ENCODE assay signal across 8 mouse cellular contexts in genomic region chr13:91462893-91463481, GRCm38 (mm10). TPM values are rescaled to one million over a fixed set of nuclear protein-coding genes. Genes with fewer than 3 reads are reported as not detected.
DNase-seq lines count a peak whose midpoint lies in the region; ATAC-seq lines count a peak whose summit lies in the region.

No protein-coding gene starts in this region.

- DNase-seq in heart, postnatal 14 days, result no peak
- peak; percentile 57 to 69 for DNase-seq in cerebellum, postnatal 10 days
- DNase-seq in hindbrain, embryonic 10.5 days (ENCODE audit: low spot score), result no peak
- DNase-seq in naive thymus-derived CD4-positive, alpha-beta T cell, adult 2 months (ENCODE audit: low read depth), result peak; percentile 73
- no peak for DNase-seq in ovary, adult 18-20 months (ENCODE audit: low spot score)
- no peak for DNase-seq in spleen, adult 12 weeks (ENCODE audit: low spot score)

- intact Hi-C loops in heart, postnatal 14 days (cut with DNase I), result loop anchor here (2.0 kb wide), 1 partner anchor 172 kb away; no protein-coding TSS in a partner anchor

- peak overlapping the region; percentile 86 for H3K4me2 ChIP-seq in heart, embryonic 13.5 days
- H3K4me2 ChIP-seq in limb, embryonic 13.5 days (replicated peaks), result peak overlapping the region; percentile 79

- H3K4me3 ChIP-seq in heart, embryonic 13.5 days, result peak overlapping the region; percentile 94
- H3K4me3 ChIP-seq in hindbrain, embryonic 10.5 days, result peak overlapping the region; percentile 97
- peak overlapping the region; percentile 94 for H3K4me3 ChIP-seq in limb, embryonic 13.5 days

- H3K36me3 ChIP-seq in heart, embryonic 13.5 days, result no peaks in the 10 kb centered on the region
- no peaks in the 10 kb centered on the region for H3K36me3 ChIP-seq in hindbrain, embryonic 10.5 days
- H3K36me3 ChIP-seq in limb, embryonic 13.5 days, result no peaks in the 10 kb centered on the region

- peaks cover 40% of the 10 kb centered on the region for H3K4me1 ChIP-seq in heart, embryonic 13.5 days
- peaks cover 39% of the 10 kb centered on the region for H3K4me1 ChIP-seq in hindbrain, embryonic 10.5 days (replicated peaks)
- peaks cover 28% of the 10 kb centered on the region for H3K4me1 ChIP-seq in limb, embryonic 13.5 days

- no peak overlapping the region for H3K9ac ChIP-seq in heart, embryonic 13.5 days
- H3K9ac ChIP-seq in limb, embryonic 13.5 days, result no peak overlapping the region

- no peak for ATAC-seq in heart, embryonic 13.5 days (ENCODE audit: extremely low read depth, insufficient number of reproducible peaks, low FRiP score, low TSS enrichment)
- no peak for ATAC-seq in limb, embryonic 13.5 days (ENCODE audit: low FRiP score, low read depth)

- H3K27ac ChIP-seq in heart, embryonic 13.5 days (replicated peaks), result no peak overlapping the region
- H3K27ac ChIP-seq in hindbrain, embryonic 10.5 days, result no peak overlapping the region
- H3K27ac ChIP-seq in limb, embryonic 13.5 days, result no peak overlapping the region

- WGBS in heart, embryonic 13.5 days, result 27% methylated on average over 9 of the region's 9 CpGs
- 33% methylated on average over 9 of the region's 9 CpGs for WGBS in hindbrain, embryonic 10.5 days
- whole genome bisulfite sequencing in limb, embryonic 13.5 days, result 25% methylated on average over 9 of the region's 9 CpGs

- H3K9me3 ChIP-seq in heart, embryonic 13.5 days, result no peaks in the 10 kb centered on the region
- H3K9me3 ChIP-seq in hindbrain, embryonic 10.5 days, result no peaks in the 10 kb centered on the region
- H3K9me3 ChIP-seq in limb, embryonic 13.5 days, result no peaks in the 10 kb centered on the region

- no peaks in the 10 kb centered on the region for H3K27me3 ChIP-seq in heart, embryonic 13.5 days (replicated peaks)
- no peaks in the 10 kb centered on the region for H3K27me3 ChIP-seq in hindbrain, embryonic 10.5 days (ENCODE audit: insufficient read depth, poor library complexity, severe bottlenecking)
- no peaks in the 10 kb centered on the region for H3K27me3 ChIP-seq in limb, embryonic 13.5 days

RNA-seq across cellular contexts. Expression of gene Ssbp2, which starts 2.9 kb away (rescaled TPM):
- polyA plus RNA-seq in heart, embryonic 13.5 days (2015; fragmentation: Nextera tagmentation; extraction: Ambion mirVana), result 86.4 and 93.9 TPM in 2 replicates
- 10 to 100 TPM; 50.5 to 51.9 TPM for total RNA-seq in heart, postnatal 14 days (2021)
- polyA plus RNA-seq in hindbrain, embryonic 10.5 days (2016; fragmentation: Nextera tagmentation; extraction: Ambion mirVana), result 135 and 137 TPM in 2 replicates
- 225 and 256 TPM in 2 replicates for polyA plus RNA-seq in limb, embryonic 13.5 days (2015; fragmentation: Nextera tagmentation; extraction: Ambion mirVana)

Comparison
In these comparisons a context has a peak if more than half of its experiments do, and no peak if none do; other contexts are left out.
1. DNase-seq: peak in cerebellum, postnatal 10 days (2 of 2) and naive thymus-derived CD4-positive, alpha-beta T cell, adult 2 months (single experiment); none in heart, postnatal 14 days (0 of 2), hindbrain, embryonic 10.5 days (single experiment), ovary, adult 18-20 months (single experiment) and spleen, adult 12 weeks (single experiment).
2. Peak in every context shown above with its lines, with median percentiles within 50 percentile points of each other: H3K4me3 ChIP-seq.